Mouse (Mus musculus) kidney, adult 10 weeks (tissue): ENCODE measurements around the gene Rad51. TPM values are rescaled to one million over a fixed set of nuclear protein-coding genes. Genes with fewer than 3 reads are reported as not detected.

Experiments used
- polyA plus RNA-seq: library from polyadenylated mRNA; stranded (reverse); fragments of 350-450 nt; fragmentation: Illumina TruSeq; extraction: RNeasy Lipid Tissue Mini Kit (QIAGEN cat#74804); gene quantifications from one replicate; pipeline ENCODE4 v1.2.3, GENCODE M21; 2014; ENCODE audit warnings: low read depth, low replicate concordance

Rad51 gene
- 0.69 TPM for polyA plus RNA-seq

DNA sequence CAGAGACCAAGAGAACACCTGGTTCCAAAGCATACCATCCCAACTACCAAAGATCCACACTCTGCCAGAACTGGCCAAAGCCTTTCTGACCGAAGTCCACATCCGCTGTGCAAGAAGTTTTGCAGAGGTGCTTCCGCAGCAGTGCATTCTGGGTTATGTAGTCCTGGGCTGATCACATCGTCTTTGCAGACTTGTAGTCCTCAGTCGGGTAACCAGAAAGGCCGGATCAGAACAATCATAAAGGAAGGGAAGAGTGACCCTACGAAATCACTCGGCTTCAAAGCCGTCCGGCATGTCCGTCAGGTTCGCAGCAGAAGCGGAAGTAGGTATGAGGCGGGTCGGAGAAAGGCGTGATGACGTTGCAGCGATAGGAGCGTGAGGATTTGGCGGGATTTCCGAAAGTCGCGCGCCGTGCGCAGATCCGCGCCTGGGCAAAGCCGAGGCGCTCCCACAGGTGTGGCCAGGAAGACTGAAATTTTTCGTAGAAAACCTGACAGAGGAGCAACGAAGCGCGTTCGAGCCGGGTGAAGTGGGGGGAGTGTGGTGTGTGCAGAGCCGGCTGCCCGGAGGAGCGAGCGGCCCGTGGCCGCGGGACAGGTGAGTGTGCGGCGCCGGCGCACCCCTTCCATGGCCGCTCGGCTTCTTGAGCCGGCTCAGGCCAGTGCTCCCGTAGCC is at the start of gene Rad51:
Gene Rad51 (plus strand): TSS at position 356 of the 675 bp plus-strand sequence.

DNA sequence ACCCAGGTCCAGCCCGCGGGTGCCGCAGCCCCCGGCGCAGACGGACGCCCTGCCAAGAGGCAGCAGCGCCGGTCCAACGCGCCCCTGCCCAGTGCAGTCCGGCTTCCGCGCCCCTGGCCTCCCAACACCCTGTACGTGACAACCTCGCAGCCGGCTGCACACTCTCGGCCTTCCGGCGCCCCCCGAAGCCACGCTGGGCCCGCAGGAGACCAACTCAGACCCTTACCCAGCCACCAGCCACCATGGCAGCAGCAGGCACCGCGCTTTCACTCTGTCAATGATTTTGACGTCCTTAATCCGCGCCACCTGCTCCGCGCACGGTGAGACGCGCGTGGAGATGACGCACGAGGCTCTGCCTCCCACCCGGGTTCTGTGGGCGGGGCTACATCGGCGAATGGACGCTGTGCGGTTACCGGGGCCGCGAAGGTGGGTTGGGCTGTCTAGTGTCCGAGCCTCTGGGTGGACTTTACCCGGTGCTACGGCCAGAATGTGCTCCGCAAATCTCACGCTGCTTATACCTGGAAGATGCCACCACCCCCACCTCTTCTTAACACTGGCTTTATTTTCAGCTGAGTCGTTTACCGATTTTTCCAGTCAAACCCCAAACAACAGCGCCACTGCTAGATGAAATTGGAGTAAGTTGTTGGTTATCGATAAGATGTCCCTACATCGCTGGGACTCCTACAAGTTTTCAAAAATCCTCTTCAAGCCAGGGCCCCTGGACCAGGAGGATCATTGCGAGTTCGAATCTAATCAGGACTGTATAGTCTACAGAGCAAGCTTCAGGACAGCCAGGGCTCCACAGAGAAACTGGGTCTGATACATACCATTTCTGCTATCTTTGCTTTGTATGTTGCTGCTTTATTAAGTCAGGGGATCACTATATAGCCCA is 44.3 kb downstream of the Rad51 start, which contains the start of gene Rmdn3:
Gene Rmdn3 (minus strand): TSS at position 354 of the 892 bp plus-strand sequence.

DNA sequence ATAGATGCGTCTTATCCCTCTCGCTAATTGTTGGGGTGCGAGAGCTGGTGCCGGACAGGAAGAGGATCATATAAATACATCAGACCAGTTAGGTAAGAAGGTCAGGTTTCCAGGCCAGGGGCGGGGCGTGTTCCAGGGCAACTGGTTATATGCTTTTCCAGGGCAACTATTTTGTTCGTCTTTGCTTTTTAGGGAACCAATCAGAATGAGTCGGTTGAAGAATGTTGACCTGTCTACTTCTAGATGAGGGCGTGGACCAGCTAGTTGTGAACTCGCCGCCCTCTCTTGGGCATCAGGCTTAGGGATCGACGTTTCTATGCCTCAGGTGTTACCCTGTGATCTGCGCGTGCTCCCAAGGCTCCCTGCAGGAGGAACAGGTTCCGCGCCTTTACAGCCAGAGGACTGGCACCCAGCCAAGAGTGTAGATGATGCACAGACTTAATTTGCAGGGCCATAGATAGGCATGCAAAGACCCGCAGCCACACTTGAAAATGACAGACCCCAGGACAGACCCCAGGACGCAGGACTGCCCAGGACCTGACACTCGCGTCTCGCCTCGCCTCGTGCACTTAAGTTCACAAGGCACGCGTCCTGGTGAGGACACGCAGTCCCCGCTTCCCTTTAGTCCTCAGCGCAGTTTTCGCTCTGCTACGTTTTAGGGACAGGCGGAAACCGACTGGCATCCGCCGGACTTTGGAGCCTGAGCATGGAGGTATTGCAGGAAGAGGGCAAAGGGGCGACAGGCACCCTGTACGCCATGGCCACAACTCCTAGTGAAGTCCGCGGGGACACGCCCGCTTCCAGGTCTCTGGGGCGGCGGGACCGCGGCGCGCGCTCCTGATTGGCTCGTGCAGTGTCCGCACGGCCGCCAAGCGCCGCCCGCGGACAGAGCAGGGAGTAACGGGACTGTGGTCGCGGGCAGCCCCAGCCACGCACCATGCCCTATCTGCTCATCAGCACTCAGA is 54.6 kb downstream of the Rad51 start, which contains the start of gene Gchfr:
Gene Gchfr (plus strand): TSS at position 873 of the 965 bp plus-strand sequence.

DNA sequence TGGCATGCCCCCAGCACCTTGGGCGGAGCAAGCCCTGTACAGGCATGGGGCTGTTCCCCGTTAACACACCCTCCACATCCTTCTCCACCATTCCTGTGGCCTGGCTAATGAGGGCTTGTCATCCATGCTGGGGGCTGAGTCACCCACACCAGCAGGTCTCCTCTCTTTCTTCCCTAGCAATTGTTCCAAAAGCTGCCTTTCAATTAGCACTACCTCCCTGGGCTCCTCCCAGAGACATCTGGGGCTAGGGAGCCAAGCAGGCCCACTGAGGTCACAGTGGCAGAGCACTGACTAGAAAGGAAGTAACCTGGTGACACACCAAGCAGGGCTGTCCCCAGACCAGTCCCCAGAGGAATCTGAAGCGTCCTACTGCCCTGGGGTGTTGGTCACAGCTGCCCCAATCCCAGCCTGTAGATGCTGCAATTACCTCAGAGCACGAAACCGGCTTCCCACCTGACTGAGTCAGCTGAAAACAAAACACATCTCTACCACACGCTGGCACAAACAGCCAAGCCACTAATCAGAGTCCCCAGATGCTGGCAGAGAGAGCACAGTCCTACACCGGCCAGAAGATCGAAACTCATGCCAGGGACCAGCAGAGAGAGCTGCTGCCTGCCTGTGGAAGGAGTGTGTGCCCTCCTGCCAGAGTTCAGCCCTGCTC is 61.5 kb downstream of the Rad51 start, which contains the start of gene Gm14137:
Gene Gm14137 (plus strand): TSS at position 519 of the 661 bp plus-strand sequence.

Other genes starting within 250 kb of the Rad51 start
- 3.3 TPM for gene Bahd1, start 212.4 kb upstream of the Rad51 start, polyA plus RNA-seq
- gene Chst14, start 186.3 kb upstream of the Rad51 start, polyA plus RNA-seq: 1.2 TPM
- 11.6 TPM for gene Ccdc32, start 83.4 kb upstream of the Rad51 start, polyA plus RNA-seq
- 3.2 TPM for gene Rpusd2, start 78.0 kb upstream of the Rad51 start, polyA plus RNA-seq
- gene Knl1, start 65.7 kb upstream of the Rad51 start, polyA plus RNA-seq: 0.20 TPM
- gene Rmdn3, start 44.2 kb downstream of the Rad51 start, polyA plus RNA-seq: 42.6 TPM
- not detected for gene Gchfr, start 55.0 kb downstream of the Rad51 start, polyA plus RNA-seq
- not detected for gene Gm14137, start 61.7 kb downstream of the Rad51 start, polyA plus RNA-seq
- gene Zfyve19, start 95.8 kb downstream of the Rad51 start, polyA plus RNA-seq: 3.5 TPM
- 1.9 TPM for gene Dnajc17, start 96.0 kb downstream of the Rad51 start, polyA plus RNA-seq
- 1.1 TPM for gene Ppp1r14d, start 117.1 kb downstream of the Rad51 start, polyA plus RNA-seq
- gene Spint1, start 124.6 kb downstream of the Rad51 start, polyA plus RNA-seq: 14.7 TPM
- 0.44 TPM for gene Rhov, start 158.5 kb downstream of the Rad51 start, polyA plus RNA-seq
- 0.20 TPM for gene Vps18, start 175.9 kb downstream of the Rad51 start, polyA plus RNA-seq
- 0.28 TPM for gene Dll4, start 213.0 kb downstream of the Rad51 start, polyA plus RNA-seq
- 0.28 TPM for gene Chac1, start 238.4 kb downstream of the Rad51 start, polyA plus RNA-seq